Mouse (Mus musculus): Measurements from ENCODE around the gene Faap100.

GRCm38 (mm10) chr11:120319310-120319709 is 59.3 kb downstream of the Faap100 start:
- TF ChIP-seq POLR2A (IDR thresholded peaks at IDR 0.05; ENCODE audit: borderline replicate concordance, low read depth, low read length) = no peak
- TF ChIP-seq CTCF (IDR thresholded peaks at IDR 0.05; ENCODE audit: low read depth, low read length) = no peak

All from bone marrow macrophage, adult 2 months (primary cell).